Mouse (Mus musculus) stomach, postnatal 0 days (tissue): ENCODE measurements at regions not wholly inside any gene's neighbourhood (a gene's known extent, or its start where the extent isn't known, plus 50 kb on each side); places are given as distances from the start of the nearest gene placed in this dataset.

Experiments used
- CTCF ChIP-seq: IDR thresholded peaks from 2 replicates; pipeline ENCODE4 v1.5.1; 2016; ENCODE audit warnings: antibody characterized with exemption, low read depth, mild to moderate bottlenecking, moderate library complexity
- EP300 ChIP-seq: optimal IDR thresholded peaks from 2 replicates; pipeline ENCODE3; 2016; ENCODE audit warnings: antibody characterized with exemption

DNA sequence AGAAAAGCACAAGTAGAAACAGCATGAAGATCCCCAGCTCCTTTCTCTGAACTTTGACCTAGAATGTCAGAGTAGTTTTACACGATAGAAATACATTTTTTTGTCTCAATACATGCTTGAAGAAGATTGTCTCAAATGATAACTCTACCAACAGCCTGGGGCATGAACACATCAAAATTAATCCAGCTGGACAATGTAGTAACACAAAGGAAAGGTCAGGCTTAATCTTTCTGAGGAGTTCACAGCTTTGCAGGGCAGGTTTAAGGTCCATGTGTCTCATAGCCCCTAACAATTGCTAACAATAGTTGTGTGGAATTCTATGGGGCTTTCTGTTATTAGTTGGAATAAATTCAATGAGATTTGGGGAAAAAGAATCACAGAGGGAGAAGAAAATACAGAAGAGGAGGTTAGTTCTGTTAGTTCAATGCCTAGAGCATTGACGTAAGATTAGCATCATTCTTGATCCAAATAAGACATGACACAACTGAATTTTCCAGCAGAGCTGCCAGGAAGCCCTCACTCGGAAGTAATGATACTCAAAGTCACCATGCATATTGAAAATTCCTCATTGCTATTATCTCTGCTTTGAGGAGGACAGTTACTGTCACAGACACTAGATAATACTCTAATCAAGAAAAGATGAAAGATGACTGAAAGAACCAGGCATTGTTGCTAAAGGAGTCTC is 852.9 kb upstream of the Lrrn3 start:
- TF ChIP-seq CTCF (no peak), EP300 (no peak)
